Mouse (Mus musculus): ENCODE measurements around the gene Lrrc8e. TPM values are rescaled to one million over a fixed set of nuclear protein-coding genes. Genes with fewer than 3 reads are reported as not detected.

Gene Lrrc8e
- polyA plus RNA-seq (2012; rRNA removed): 5.1 and 6.0 TPM in 2 replicates

DNA sequence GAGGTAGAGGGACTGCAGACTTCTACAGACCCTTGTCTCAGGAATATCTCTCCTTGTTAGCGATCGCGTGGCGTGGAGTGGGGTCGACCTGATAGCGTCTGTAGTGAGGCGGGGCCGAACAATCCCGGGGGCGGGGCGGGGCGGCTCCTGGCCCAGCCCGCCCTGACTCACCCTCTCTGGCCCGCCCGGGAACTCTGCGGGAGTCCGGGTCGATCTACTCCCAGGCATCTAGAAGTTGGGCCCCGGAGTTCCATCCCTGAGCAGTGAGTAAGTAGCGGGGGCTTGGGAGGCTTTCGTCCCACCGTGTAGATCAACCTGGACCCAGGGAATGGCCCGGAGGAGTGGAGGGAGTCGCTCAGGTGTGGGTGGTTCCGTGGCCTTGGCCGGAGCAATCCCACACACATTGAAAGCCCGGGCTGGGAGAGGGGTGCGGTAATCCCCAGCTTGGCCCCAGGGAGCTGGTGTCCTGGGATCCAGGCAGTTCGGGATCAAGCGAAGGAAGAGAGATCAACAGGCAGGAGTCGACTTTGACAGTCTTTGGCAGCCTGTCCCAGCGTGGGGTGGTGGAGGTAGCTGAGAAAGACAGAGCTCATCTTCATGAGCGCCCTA, at the start of gene Lrrc8e:
Gene Lrrc8e, plus strand, starts transcription at position 89 of the 609 bp plus-strand sequence.

DNA sequence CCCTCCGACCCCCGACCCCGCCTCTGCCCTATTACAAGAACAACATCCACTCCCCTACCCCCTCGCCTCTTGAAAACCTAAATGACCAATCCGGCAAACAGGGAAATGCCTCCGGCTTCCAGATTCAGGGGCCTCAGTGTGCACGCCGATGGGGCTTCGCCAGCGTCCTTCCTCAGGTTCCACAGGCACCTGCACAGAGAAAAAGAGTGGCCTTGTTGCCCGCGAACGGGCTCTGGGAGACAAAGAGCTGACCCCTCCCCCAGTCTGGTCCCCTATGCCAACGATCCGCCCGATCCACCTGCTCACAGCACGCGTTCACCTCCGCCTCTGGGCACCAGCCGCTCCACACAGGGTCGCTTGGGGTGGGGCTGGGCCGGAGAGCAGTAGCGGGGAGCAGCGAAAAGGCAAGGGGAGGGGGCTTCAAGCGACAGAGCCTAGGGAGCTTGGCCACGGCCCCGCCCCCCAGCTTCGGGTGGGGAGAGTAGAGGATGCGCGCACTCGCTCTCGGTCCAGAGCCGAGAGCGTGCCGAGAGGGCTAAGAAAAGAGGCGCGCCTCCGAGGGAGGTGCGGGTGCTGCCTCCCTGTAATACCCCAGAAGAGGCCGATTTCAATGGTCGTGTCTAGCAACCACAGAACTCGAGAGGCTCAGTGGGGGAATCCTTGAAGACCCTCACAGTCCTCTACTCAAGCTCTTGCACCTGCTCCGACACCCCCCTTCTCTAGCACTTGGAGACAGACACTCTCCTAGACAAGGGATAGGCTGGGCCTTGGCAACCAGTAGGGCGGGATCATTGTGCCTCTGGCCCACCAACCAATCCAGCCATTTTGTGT, 9.6 kb upstream of the Lrrc8e start, which contains the start of gene Prr36:
Gene Prr36, minus strand, starts transcription at position 669 of the 831 bp plus-strand sequence.

DNA sequence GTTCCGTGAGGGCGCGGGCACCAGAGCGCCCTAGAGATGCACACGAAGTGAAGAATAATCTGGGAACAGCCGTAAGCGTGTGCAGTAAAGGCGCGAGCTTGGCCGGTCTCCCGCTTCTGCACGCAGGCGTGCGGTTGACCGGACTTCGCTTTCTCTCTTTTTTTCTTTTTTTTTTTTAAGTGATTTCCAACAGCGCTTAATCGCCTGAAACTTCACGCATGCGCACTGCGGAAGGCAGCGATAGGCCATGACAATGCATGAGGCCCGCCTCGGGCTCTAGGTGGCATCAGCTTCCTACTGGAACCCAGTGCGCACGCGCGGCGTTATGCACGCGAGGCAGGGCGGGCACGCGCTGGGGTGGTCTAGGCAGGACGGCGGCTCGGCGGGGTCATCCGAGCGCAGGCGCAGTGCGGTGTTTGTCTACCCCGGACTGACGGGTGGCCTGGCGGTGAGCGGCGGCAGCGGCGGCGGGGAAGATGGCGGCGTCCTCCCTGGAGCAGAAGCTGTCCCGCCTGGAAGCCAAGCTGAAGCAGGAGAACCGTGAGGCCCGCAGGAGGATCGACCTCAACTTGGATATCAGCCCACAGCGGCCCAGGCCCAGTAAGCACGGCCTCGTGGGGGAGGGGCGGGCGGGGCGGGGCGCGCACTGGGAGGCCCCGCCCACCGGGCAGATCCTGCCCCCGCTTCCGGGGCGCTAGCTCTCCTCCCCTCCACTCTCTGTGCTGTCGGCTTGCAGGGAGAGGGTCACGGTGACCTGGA, 12.0 kb downstream of the Lrrc8e start, which contains the start of the genes Map2k7 and Gm49320:
Gene Map2k7, plus strand, starts transcription at position 307 of the 759 bp plus-strand sequence.
Gene Gm49320, plus strand, starts transcription at position 432 of the 759 bp plus-strand sequence.

DNA sequence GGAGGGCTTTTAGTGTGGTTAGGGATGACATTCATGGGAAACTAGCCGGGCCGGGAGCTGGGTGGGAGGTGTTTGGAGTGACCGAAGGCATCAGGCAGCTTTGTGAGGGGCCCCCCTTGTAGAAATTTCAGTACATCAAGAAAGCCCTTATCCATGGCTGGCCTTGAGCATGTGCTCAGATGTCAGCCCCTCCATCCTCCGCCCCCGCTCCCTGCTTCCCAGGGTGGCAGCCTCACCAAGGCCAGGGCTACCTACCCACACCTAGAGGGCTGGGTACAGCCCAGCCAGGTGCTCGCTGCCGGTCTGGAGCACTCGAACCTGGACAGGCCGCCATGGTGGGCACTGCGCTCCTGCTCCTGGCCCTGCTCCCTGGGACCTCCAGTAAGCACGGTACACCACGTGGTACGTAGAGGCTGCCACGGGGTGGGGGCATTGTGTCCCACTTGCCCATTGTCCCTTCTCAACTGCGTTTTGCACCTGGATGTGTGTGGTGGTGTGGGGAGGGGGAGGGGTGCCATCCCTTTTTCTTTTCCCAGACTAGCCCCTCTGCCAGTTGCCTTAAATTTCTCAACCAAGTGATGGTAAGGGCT, 21.4 kb downstream of the Lrrc8e start, which contains the start of gene Tgfbr3l:
Gene Tgfbr3l, plus strand, starts transcription at position 264 of the 590 bp plus-strand sequence.

DNA sequence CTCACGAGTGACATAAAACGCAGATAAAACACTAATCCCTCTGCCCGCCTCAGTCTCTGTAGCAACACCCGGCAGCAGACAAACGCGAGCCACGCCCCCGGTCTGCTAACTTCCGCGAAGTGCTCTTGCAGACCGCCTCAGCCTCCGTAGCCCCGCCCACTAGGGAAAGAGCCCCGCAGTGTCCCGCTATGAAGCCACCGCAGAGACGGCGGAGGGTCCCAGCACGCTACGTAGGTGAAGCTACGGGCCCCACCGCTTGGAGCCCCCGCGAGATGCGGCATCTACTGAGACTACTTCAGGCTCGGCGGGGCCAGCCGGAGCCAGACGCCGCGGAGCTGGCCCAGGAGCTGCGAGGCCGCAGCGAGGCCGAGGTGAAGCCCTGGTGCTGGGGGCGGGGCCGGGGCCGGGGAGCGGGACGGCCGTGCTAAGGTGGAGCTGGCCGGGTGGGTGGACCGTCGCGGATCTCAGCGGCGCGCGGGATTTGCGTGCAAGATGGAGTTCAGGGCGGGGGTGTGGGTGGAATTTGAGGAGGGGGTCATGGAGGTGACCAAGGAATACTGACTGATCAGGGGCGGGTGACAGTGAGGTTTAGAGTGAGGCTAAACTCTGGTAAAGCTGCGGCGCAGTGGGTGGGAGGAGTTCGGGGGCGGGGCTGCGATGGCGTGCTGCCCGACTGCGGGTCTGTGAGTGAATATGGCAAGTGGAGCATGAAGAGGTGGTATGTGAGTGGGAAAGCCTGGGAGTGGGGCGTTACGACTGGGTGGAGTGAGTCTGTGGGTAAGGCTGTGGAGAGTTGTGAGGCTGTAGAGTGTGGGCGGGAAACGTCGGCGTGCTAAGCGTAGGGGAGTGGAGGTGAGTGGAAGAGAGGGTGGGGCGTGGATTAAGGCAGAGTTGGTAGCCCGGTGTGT, 26.6 kb downstream of the Lrrc8e start, which contains the start of gene Snapc2:
Gene Snapc2, plus strand, starts transcription at position 147 of the 908 bp plus-strand sequence.

DNA sequence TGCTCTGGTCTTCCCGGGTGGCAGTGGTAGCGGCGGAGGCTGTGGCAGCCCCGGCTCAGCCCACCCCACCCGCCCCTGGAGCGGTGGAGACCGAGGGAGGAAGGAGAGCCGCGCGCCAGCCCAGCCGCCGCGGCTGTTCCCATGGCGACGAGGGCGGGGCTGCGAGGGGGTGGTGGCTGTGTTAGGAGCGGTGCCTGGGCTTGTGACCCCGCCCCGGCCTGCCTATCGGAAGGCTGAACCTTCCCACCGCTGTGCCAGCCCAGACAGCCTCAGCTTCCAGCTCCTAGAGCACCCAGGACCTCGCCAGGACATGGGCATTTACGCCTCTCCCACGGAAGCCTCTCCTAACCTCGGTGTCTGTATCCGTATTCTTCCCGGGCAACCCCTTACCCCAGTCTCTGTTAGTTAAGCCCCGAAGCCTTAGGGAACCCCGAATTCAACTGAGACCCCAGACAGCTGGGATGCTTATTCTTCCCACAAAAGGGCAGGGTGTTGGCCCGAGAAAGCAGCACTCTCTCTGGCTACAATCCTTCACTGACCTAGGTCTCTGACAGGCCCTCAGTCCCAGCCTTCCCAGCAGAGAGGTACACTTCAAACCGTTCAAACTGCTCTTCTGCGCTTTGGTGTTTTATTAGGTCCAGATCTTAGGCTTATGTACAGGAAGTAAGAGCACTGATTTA, 32.6 kb downstream of the Lrrc8e start, which contains the start of gene Ctxn1:
Gene Ctxn1, minus strand, starts transcription at position 150 of the 680 bp plus-strand sequence.

DNA sequence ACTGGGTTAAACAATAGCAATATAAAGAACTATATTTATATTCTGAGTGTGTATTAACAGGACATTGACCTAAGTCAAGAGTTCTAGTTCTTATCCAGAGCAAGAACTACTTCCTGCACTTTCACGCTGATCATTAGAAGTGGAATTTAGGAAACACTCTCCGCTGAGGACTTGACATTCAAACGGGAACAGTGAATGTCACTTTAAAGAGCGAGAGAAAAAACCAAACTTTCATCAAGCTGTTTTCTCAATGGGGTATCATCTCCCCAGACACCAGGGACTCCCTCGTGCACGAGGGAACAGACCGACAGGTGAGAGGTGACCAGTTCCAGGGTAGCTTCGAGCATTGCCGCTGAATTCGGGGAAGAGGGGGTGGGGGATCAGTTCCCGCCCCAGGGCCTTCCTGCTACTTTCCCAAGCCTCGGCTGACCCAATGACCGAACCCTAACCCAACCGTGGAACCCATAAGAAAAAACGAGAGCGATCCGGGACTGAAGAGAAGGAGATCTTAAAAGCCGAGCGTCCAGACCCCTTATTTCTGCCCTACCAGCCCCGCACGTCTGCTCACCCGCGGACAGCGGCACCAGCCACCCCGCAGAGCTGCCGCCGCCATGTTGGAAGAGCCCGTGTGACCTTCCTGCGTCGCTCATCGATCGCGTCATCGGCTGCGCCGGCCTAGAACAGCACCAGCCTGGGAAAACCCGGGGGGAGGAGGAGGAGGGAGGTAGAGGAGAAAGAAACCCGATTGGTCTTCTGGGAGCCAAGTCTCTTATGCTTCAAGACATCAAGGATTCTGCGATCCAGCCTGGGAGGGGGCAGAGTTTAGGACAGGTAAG, 48.9 kb downstream of the Lrrc8e start, which contains the start of gene Timm44:
Gene Timm44, minus strand, starts transcription at position 639 of the 836 bp plus-strand sequence.

Other genes starting within 250 kb of the Lrrc8e start
- gene Cd209f, start 121.0 kb upstream of the Lrrc8e start, polyA plus RNA-seq (2012; rRNA removed): 3.4 and 5.3 TPM in 2 replicates
- gene Cd209g, start 92.7 kb upstream of the Lrrc8e start, polyA plus RNA-seq (2012; rRNA removed): 3.5 and 3.6 TPM in 2 replicates
- gene Evi5l, start 60.3 kb upstream of the Lrrc8e start, polyA plus RNA-seq (2012; rRNA removed): 21.5 and 22.7 TPM in 2 replicates
- 1.8 and 2.6 TPM in 2 replicates for gene Prr36, start 9.4 kb upstream of the Lrrc8e start, polyA plus RNA-seq (2012; rRNA removed)
- 55.4 and 62.8 TPM in 2 replicates for gene Map2k7, start 11.9 kb downstream of the Lrrc8e start, polyA plus RNA-seq (2012; rRNA removed)
- 4.0 and 11.9 TPM in 2 replicates for gene Gm49320, start 12.0 kb downstream of the Lrrc8e start, polyA plus RNA-seq (2012; rRNA removed)
- gene Tgfbr3l, start 21.4 kb downstream of the Lrrc8e start, polyA plus RNA-seq (2012; rRNA removed): 241 and 288 TPM in 2 replicates
- gene Snapc2, start 26.3 kb downstream of the Lrrc8e start, polyA plus RNA-seq (2012; rRNA removed): 90.5 and 95.1 TPM in 2 replicates
- 202 and 269 TPM in 2 replicates for gene Ctxn1, start 32.4 kb downstream of the Lrrc8e start, polyA plus RNA-seq (2012; rRNA removed)
- gene Timm44, start 49.1 kb downstream of the Lrrc8e start, polyA plus RNA-seq (2012; rRNA removed): 99.8 and 108 TPM in 2 replicates
- 2.5 and 2.8 TPM in 2 replicates for gene Ccl25, start 98.4 kb downstream of the Lrrc8e start, polyA plus RNA-seq (2012; rRNA removed)
- 42.1 and 52.6 TPM in 2 replicates for gene Elavl1, start 98.6 kb downstream of the Lrrc8e start, polyA plus RNA-seq (2012; rRNA removed)

Data from ovary, adult 2 months (tissue).